Comparison of ENCODE assay signal across 36 mouse cellular contexts in genomic region chr4:63384262-63384661, GRCm38 (mm10). TPM values are rescaled to one million over a fixed set of nuclear protein-coding genes. Genes with fewer than 3 reads are reported as not detected.
DNase-seq lines count a peak whose midpoint lies in the region; ATAC-seq and TF ChIP-seq lines count a peak whose summit lies in the region.
"Had no signal": no experiment of that assay in that cellular context is flagged by ENCODE, and none has a peak within 500 bp of the region (broad histone marks: within the 10 kb centered on the region; RNA-seq: fewer than 3 reads in every experiment).

No protein-coding gene starts in this region.

- peaks cover 0 to 39% of the 10 kb centered on the region in 2 experiments; a peak in 3 of 4 replicates for H3K36me3 ChIP-seq in MEL (ENCODE audit: control insufficient read depth in 1 of 2, insufficient read depth in 2 of 2, low read length in 2 of 2)
- peaks cover 56% of the 10 kb centered on the region for H3K36me3 ChIP-seq in liver, embryonic 12.5 days
- H3K36me3 ChIP-seq in liver, postnatal 0 days (replicated peaks; ENCODE audit: insufficient read depth, low read length), result peaks cover 40% of the 10 kb centered on the region
- peaks cover 57% of the 10 kb centered on the region for H3K36me3 ChIP-seq in midbrain, embryonic 13.5 days
- H3K36me3 ChIP-seq: G1E had no signal

- no peaks in the 10 kb centered on the region for H3K27me3 ChIP-seq in MEL (ENCODE audit: control insufficient read depth in 1 of 2, insufficient read depth in 2 of 2, low read length in 2 of 2)
- H3K27me3 ChIP-seq in liver, embryonic 12.5 days (replicated peaks), result no peaks in the 10 kb centered on the region
- H3K27me3 ChIP-seq in liver, postnatal 0 days (ENCODE audit: insufficient read depth, low read length), result no peaks in the 10 kb centered on the region
- no peaks in the 10 kb centered on the region for H3K27me3 ChIP-seq in midbrain, embryonic 13.5 days
- H3K27me3 ChIP-seq: forebrain, embryonic 13.5 days; heart, embryonic 15.5 days; hindbrain, embryonic 12.5 days; neural tube, embryonic 15.5 days; Patski; stomach, embryonic 15.5 days had no signal

- H3K27ac ChIP-seq in MEL (ENCODE audit: control insufficient read depth, low read depth, low read length), result no peak overlapping the region
- H3K27ac ChIP-seq in liver, embryonic 12.5 days, result peak overlapping the region; percentile 83
- H3K27ac ChIP-seq in liver, postnatal 0 days (ENCODE audit: low read depth), result peak overlapping the region; percentile 55
- H3K27ac ChIP-seq in midbrain, embryonic 13.5 days, result no peak overlapping the region
- H3K27ac ChIP-seq: forebrain, embryonic 13.5 days; heart, embryonic 10.5 days; heart, embryonic 15.5 days; hindbrain, embryonic 12.5 days; hindbrain, postnatal 0 days; kidney, postnatal 0 days; neural tube, embryonic 15.5 days; stomach, embryonic 15.5 days had no signal

- no peak for TF ChIP-seq CTCF in MEL (IDR thresholded peaks at IDR 0.05 in 2 of 3, conservative IDR thresholded peaks at IDR 0.05 in 1 of 3; ENCODE audit: control insufficient read depth in 1 of 3, insufficient read depth in 1 of 3, low read depth in 2 of 3, low read length in 3 of 3, poor library complexity in 1 of 3, severe bottlenecking in 1 of 3)
- TF ChIP-seq CTCF in liver, postnatal 0 days (IDR thresholded peaks at IDR 0.05; ENCODE audit: low read depth), result no peak

- TF ChIP-seq EP300 in MEL (IDR thresholded peaks at IDR 0.05; ENCODE audit: low read depth in 1 of 2, low read length in 2 of 2), result no peak
- TF ChIP-seq EP300 in liver, postnatal 0 days (IDR thresholded peaks at IDR 0.05; ENCODE audit: low read depth), result no peak

- no peak for TF ChIP-seq POLR2A in MEL (IDR thresholded peaks at IDR 0.05; ENCODE audit: control insufficient read depth in 1 of 2, insufficient read depth in 1 of 2, low read depth in 1 of 2, low read length in 2 of 2, poor library complexity in 1 of 2)

- H3K4me3 ChIP-seq in MEL (ENCODE audit: control insufficient read depth in 1 of 2, insufficient read depth in 1 of 2, low read depth in 2 of 2, low read length in 2 of 2), result no peak overlapping the region
- H3K4me3 ChIP-seq in liver, embryonic 12.5 days, result no peak overlapping the region
- no peak overlapping the region for H3K4me3 ChIP-seq in liver, postnatal 0 days (ENCODE audit: low read depth, low read length)
- H3K4me3 ChIP-seq in midbrain, embryonic 13.5 days (replicated peaks), result no peak overlapping the region
- H3K4me3 ChIP-seq: forebrain, embryonic 13.5 days; heart, embryonic 10.5 days; heart, embryonic 15.5 days; hindbrain, embryonic 12.5 days; megakaryocyte, embryonic 14.5 days; neural tube, embryonic 15.5 days; stomach, embryonic 15.5 days had no signal

- peak; percentile 48 for DNase-seq in MEL (ENCODE audit: low read depth, low spot score)
- no peak for DNase-seq in liver, postnatal 0 days
- DNase-seq in right cerebral cortex, adult 18-20 months, result no peak
- no peak for DNase-seq in testis, postnatal 14 days (ENCODE audit: low spot score)
- DNase-seq: adrenal gland, postnatal 25 days; cerebellum, adult 18-20 months; cerebellum, postnatal 10 days; gastrocnemius, postnatal 14 days; heart, adult 11 months; kidney, adult 8-10 months; kidney, postnatal 4 days; lung, postnatal 36 days; midbrain, embryonic 14.5 days; thymus, postnatal 36 days had no signal

- no peak overlapping the region for H3K4me2 ChIP-seq in liver, embryonic 12.5 days
- H3K4me2 ChIP-seq in liver, postnatal 0 days (ENCODE audit: low read depth, low read length), result no peak overlapping the region
- H3K4me2 ChIP-seq in midbrain, embryonic 13.5 days (replicated peaks), result no peak overlapping the region
- H3K4me2 ChIP-seq: forebrain, embryonic 13.5 days; heart, embryonic 15.5 days; hindbrain, embryonic 12.5 days; neural tube, embryonic 15.5 days; stomach, embryonic 15.5 days had no signal

- no peaks in the 10 kb centered on the region for H3K9me3 ChIP-seq in MEL (replicated peaks; ENCODE audit: insufficient read depth, low read length)
- H3K9me3 ChIP-seq in liver, embryonic 12.5 days (replicated peaks), result no peaks in the 10 kb centered on the region
- H3K9me3 ChIP-seq in liver, postnatal 0 days (ENCODE audit: low read length), result no peaks in the 10 kb centered on the region
- H3K9me3 ChIP-seq in midbrain, embryonic 13.5 days, result no peaks in the 10 kb centered on the region
- H3K9me3 ChIP-seq: forebrain, embryonic 13.5 days; heart, embryonic 10.5 days; heart, embryonic 15.5 days; hindbrain, embryonic 12.5 days; megakaryocyte, embryonic 14.5 days; neural tube, embryonic 15.5 days; stomach, embryonic 15.5 days had no signal

- peak; percentile 74 for ATAC-seq in erythroblast, adult 5-6 weeks (replicated peaks; ENCODE audit: low FRiP score, poor library complexity, severe bottlenecking)
- ATAC-seq in liver, embryonic 12.5 days, result peak; percentile 65
- ATAC-seq in liver, postnatal 0 days, result no peak
- ATAC-seq in midbrain, embryonic 13.5 days, result no peak
- ATAC-seq: forebrain, embryonic 13.5 days; hindbrain, postnatal 0 days; intestine, embryonic 16.5 days; Patski had no signal

- 85% methylated on average over 4 of the region's 4 CpGs for WGBS in liver, embryonic 12.5 days (ENCODE audit: insufficient replicate concordance)
- WGBS in liver, postnatal 0 days (ENCODE audit: insufficient replicate concordance), result 81% methylated on average over 4 of the region's 4 CpGs
- WGBS in midbrain, embryonic 13.5 days, result 92% methylated on average over 4 of the region's 4 CpGs

- H3K4me1 ChIP-seq in MEL (ENCODE audit: control insufficient read depth in 1 of 2, insufficient read depth in 2 of 2, low read length in 2 of 2), result peaks cover 27 to 37% of the 10 kb centered on the region in 2 experiments
- peaks cover 49% of the 10 kb centered on the region for H3K4me1 ChIP-seq in liver, embryonic 12.5 days
- peaks cover 26% of the 10 kb centered on the region for H3K4me1 ChIP-seq in liver, postnatal 0 days (ENCODE audit: insufficient read depth)
- peaks cover 23% of the 10 kb centered on the region for H3K4me1 ChIP-seq in midbrain, embryonic 13.5 days (replicated peaks)

- H3K9ac ChIP-seq in MEL (ENCODE audit: control insufficient read depth, low read depth, low read length, poor library complexity, severe bottlenecking), result no peak overlapping the region
- no peak overlapping the region for H3K9ac ChIP-seq in liver, embryonic 12.5 days
- H3K9ac ChIP-seq in liver, postnatal 0 days (replicated peaks), result no peak overlapping the region
- no peak overlapping the region for H3K9ac ChIP-seq in midbrain, embryonic 13.5 days (replicated peaks)
- H3K9ac ChIP-seq: forebrain, embryonic 13.5 days; heart, embryonic 15.5 days; hindbrain, embryonic 12.5 days; neural tube, embryonic 15.5 days; stomach, embryonic 15.5 days had no signal

- no peaks in the 10 kb centered on the region for H3K79me2 ChIP-seq in MEL (ENCODE audit: control insufficient read depth, insufficient read depth, low read length, poor library complexity)

- no peak for TF ChIP-seq RAD21 in MEL (IDR thresholded peaks at IDR 0.05; ENCODE audit: low read depth, low read length)

TF ChIP-seq in MEL, 35 proteins besides CTCF, POLR2A, EP300 and RAD21 (continues in another document):
- no peak for TF ChIP-seq GATA1 (IDR thresholded peaks at IDR 0.05; ENCODE audit: low read depth, low read length)
- TF ChIP-seq CHD2 (IDR thresholded peaks at IDR 0.05; ENCODE audit: low read length), result no peak
- TF ChIP-seq TBP (IDR thresholded peaks at IDR 0.05; ENCODE audit: low read depth, low read length), result no peak
- no peak for TF ChIP-seq RCOR1 (IDR thresholded peaks at IDR 0.05; ENCODE audit: low read depth, low read length)

RNA-seq across cellular contexts. Expression of gene Akna, which starts 18.9 kb away (rescaled TPM):
- 3.9 and 6.2 TPM in 2 replicates for total RNA-seq in MEL (2012; rRNA removed)
- 10 to 100 TPM in 1 of 2 experiments, not detected in 1; 14.1 TPM for polyA plus RNA-seq in MEL (2012; ENCODE audit: insufficient read depth in 1 of 2, insufficient read length in 2 of 2, low read depth in 1 of 2, low replicate concordance in 2 of 2, missing spikeins in 1 of 2)
- 16.9 and 18.4 TPM in 2 replicates for total RNA-seq in erythroblast, adult 5-6 weeks (2015; ENCODE audit: low replicate concordance)
- 8.2 and 9.5 TPM in 2 replicates for total RNA-seq in erythroblast, adult 5-6 weeks (2017; ENCODE audit: low replicate concordance)
- polyA plus RNA-seq in liver, embryonic 12.5 days (2016; fragmentation: Nextera tagmentation; extraction: Ambion mirVana), result 5.4 and 5.7 TPM in 2 replicates
- 4.6 and 5.2 TPM in 2 replicates for polyA plus RNA-seq in liver, postnatal 0 days (2015; fragmentation: Nextera tagmentation; extraction: Ambion mirVana)
- 10.7 and 11.8 TPM in 2 replicates for polyA plus RNA-seq in midbrain, embryonic 13.5 days (2015; fragmentation: Nextera tagmentation; extraction: Ambion mirVana)

RNA-seq across cellular contexts. Expression of gene Orm2, which starts 22.0 kb away (rescaled TPM):
- not detected in 2 replicates for total RNA-seq in MEL (2012; rRNA removed)
- polyA plus RNA-seq in MEL (2012; ENCODE audit: insufficient read depth in 1 of 2, insufficient read length in 2 of 2, low read depth in 1 of 2, low replicate concordance in 2 of 2, missing spikeins in 1 of 2), result not detected
- total RNA-seq in erythroblast, adult 5-6 weeks (2015; ENCODE audit: low replicate concordance), result not detected in 2 replicates
- total RNA-seq in erythroblast, adult 5-6 weeks (2017; ENCODE audit: low replicate concordance), result not detected in 2 replicates
- not detected in 2 replicates for polyA plus RNA-seq in liver, embryonic 12.5 days (2016; fragmentation: Nextera tagmentation; extraction: Ambion mirVana)
- not detected in 2 replicates for polyA plus RNA-seq in liver, postnatal 0 days (2015; fragmentation: Nextera tagmentation; extraction: Ambion mirVana)
- polyA plus RNA-seq in midbrain, embryonic 13.5 days (2015; fragmentation: Nextera tagmentation; extraction: Ambion mirVana), result not detected in 2 replicates
- total RNA-seq: G1E; gastrocnemius, postnatal 14 days; hindbrain, postnatal 0 days; left cerebral cortex, postnatal 10 days; monocyte, adult 5-6 weeks had no signal
- polyA plus RNA-seq: brain, embryonic 14.5 days; cortical plate, adult 2 months; embryonic facial prominence, embryonic 14.5 days; forebrain, embryonic 13.5 days; G1E; heart, embryonic 10.5 days; heart, embryonic 15.5 days; hindbrain, embryonic 12.5 days; hindbrain, postnatal 0 days; intestine, embryonic 16.5 days; kidney, postnatal 0 days; limb, embryonic 11.5 days; lung, embryonic 16.5 days; midbrain, embryonic 14.5 days; neural tube, embryonic 15.5 days; stomach, embryonic 15.5 days had no signal

RNA-seq across cellular contexts. Expression of gene Orm3, which starts 28.3 kb away (rescaled TPM):
- not detected in 2 replicates for total RNA-seq in MEL (2012; rRNA removed)
- polyA plus RNA-seq in MEL (2012; ENCODE audit: insufficient read depth in 1 of 2, insufficient read length in 2 of 2, low read depth in 1 of 2, low replicate concordance in 2 of 2, missing spikeins in 1 of 2), result not detected
- not detected in 2 replicates for total RNA-seq in erythroblast, adult 5-6 weeks (2015; ENCODE audit: low replicate concordance)
- not detected in 2 replicates for total RNA-seq in erythroblast, adult 5-6 weeks (2017; ENCODE audit: low replicate concordance)
- polyA plus RNA-seq in liver, embryonic 12.5 days (2016; fragmentation: Nextera tagmentation; extraction: Ambion mirVana), result not detected in 2 replicates
- not detected in 2 replicates for polyA plus RNA-seq in liver, postnatal 0 days (2015; fragmentation: Nextera tagmentation; extraction: Ambion mirVana)
- not detected in 2 replicates for polyA plus RNA-seq in midbrain, embryonic 13.5 days (2015; fragmentation: Nextera tagmentation; extraction: Ambion mirVana)
- total RNA-seq: G1E; gastrocnemius, postnatal 14 days; hindbrain, postnatal 0 days; left cerebral cortex, postnatal 10 days; monocyte, adult 5-6 weeks had no signal
- polyA plus RNA-seq: brain, embryonic 14.5 days; cortical plate, adult 2 months; embryonic facial prominence, embryonic 14.5 days; forebrain, embryonic 13.5 days; G1E; heart, embryonic 10.5 days; heart, embryonic 15.5 days; hindbrain, embryonic 12.5 days; hindbrain, postnatal 0 days; intestine, embryonic 16.5 days; kidney, postnatal 0 days; limb, embryonic 11.5 days; lung, embryonic 16.5 days; midbrain, embryonic 14.5 days; neural tube, embryonic 15.5 days; stomach, embryonic 15.5 days had no signal

RNA-seq across cellular contexts. Expression of gene Orm1, which starts 39.9 kb away (rescaled TPM):
- not detected in 2 replicates for total RNA-seq in MEL (2012; rRNA removed)
- not detected for polyA plus RNA-seq in MEL (2012; ENCODE audit: insufficient read depth in 1 of 2, insufficient read length in 2 of 2, low read depth in 1 of 2, low replicate concordance in 2 of 2, missing spikeins in 1 of 2)
- total RNA-seq in erythroblast, adult 5-6 weeks (2015; ENCODE audit: low replicate concordance), result 26.3 TPM in 1 of 2 replicates, not detected in the other
- 14.8 and 18.0 TPM in 2 replicates for total RNA-seq in erythroblast, adult 5-6 weeks (2017; ENCODE audit: low replicate concordance)
- polyA plus RNA-seq in liver, embryonic 12.5 days (2016; fragmentation: Nextera tagmentation; extraction: Ambion mirVana), result not detected in 2 replicates
- 2.5 and 4.5 TPM in 2 replicates for polyA plus RNA-seq in liver, postnatal 0 days (2015; fragmentation: Nextera tagmentation; extraction: Ambion mirVana)
- not detected in 2 replicates for polyA plus RNA-seq in midbrain, embryonic 13.5 days (2015; fragmentation: Nextera tagmentation; extraction: Ambion mirVana)
- total RNA-seq: G1E; gastrocnemius, postnatal 14 days; hindbrain, postnatal 0 days; left cerebral cortex, postnatal 10 days; monocyte, adult 5-6 weeks had no signal
- polyA plus RNA-seq: brain, embryonic 14.5 days; cortical plate, adult 2 months; forebrain, embryonic 13.5 days; G1E; heart, embryonic 10.5 days; heart, embryonic 15.5 days; hindbrain, embryonic 12.5 days; hindbrain, postnatal 0 days; intestine, embryonic 16.5 days; kidney, postnatal 0 days; limb, embryonic 11.5 days; lung, embryonic 16.5 days; midbrain, embryonic 14.5 days; neural tube, embryonic 15.5 days had no signal

Comparison
In these comparisons a context has a peak if more than half of its experiments do, and no peak if none do; other contexts are left out.
1. ATAC-seq: peak in erythroblast, adult 5-6 weeks (single experiment) and liver, embryonic 12.5 days (single experiment); none in liver, postnatal 0 days (single experiment) and midbrain, embryonic 13.5 days (single experiment).
2. H3K27ac ChIP-seq: peak in liver, embryonic 12.5 days (single experiment) and liver, postnatal 0 days (single experiment); none in MEL (single experiment) and midbrain, embryonic 13.5 days (single experiment).